Mouse (Mus musculus) thymus, adult 2 months (tissue): Measurements from ENCODE around the gene Elf1.

Experiments
- CTCF ChIP-seq: fragments of 200-500 bp; IDR thresholded peaks from 2 replicates; pipeline ENCODE4 v1.5.1; 2012; ENCODE audit warnings: mild to moderate bottlenecking, control low read depth, low read length, moderate library complexity, borderline replicate concordance; ENCODE audit not compliant: control insufficient read depth, poor library complexity, insufficient read depth; ENCODE audit errors: extremely low read depth
- POLR2A ChIP-seq: fragments of 200-500 bp; IDR thresholded peaks from 2 replicates; pipeline ENCODE4 v1.6.1; 2012; ENCODE audit warnings: mild to moderate bottlenecking, low read length, control low read depth, moderate library complexity; ENCODE audit not compliant: control insufficient read depth, poor library complexity, insufficient read depth; ENCODE audit errors: extremely low read depth

- TF ChIP-seq CTCF (no peak), POLR2A (no peak)
These were observed 105.6 kb downstream of the Elf1 start for GRCm38 (mm10) chr14:79586499-79587138.
